Mouse (Mus musculus) inflammation-experienced regulatory T-cells, adult 6 months (primary cell): ENCODE measurements around the gene Csrp1. TPM values are rescaled to one million over a fixed set of nuclear protein-coding genes. Genes with fewer than 3 reads are reported as not detected.

ENCODE experiments used
- ATAC-seq: one replicate; pipeline ENCODE4 v1.8.0; 2017
- polyA plus RNA-seq, 3 experiments: library from polyadenylated mRNA; unstranded; fragments of 100-300 nt; shearing (Covaris generic); gene quantifications; one replicate each; pipeline ENCODE4 v1.2.1; 2017

Csrp1 gene
- 10 to 100 TPM; 19.5 to 31.9 (median 26.9) TPM for polyA plus RNA-seq

DNA sequence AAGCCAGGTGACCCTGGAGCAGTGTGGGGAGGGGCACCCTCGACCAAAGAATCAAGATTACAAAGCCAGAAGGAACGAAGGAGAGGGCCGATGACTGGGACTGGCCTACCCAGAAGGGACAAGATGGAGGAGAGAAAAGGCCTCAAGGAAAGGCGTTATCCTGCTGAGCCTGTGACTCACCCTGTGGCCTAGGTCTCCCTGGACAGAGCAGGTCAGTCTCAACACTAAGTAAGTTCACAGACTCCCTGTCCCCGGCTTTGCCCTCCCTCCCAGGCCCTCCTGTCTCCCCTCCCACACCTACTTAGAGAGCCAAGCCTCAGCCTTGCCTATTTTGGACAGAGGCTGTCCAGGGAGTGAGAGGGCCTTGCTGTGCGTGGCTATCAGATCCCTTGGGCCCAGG, at the start of gene Csrp1:
Gene Csrp1 (plus strand): TSS at position 79 of the 400 bp plus-strand sequence.
- ATAC-seq, result no peak

GRCm38 (mm10) chr1:135670397-135671130, 49.3 kb upstream of the Csrp1 start:
- ATAC-seq, result peak; percentile 75

- no peak for ATAC-seq
Measured at GRCm38 (mm10) chr1:135671406-135671805, 48.5 kb upstream of the Csrp1 start.

GRCm38 (mm10) chr1:135671956-135672355, 47.9 kb upstream of the Csrp1 start:
- ATAC-seq, result no peak

GRCm38 (mm10) chr1:135672374-135672773, 47.5 kb upstream of the Csrp1 start:
- ATAC-seq, result no peak

DNA sequence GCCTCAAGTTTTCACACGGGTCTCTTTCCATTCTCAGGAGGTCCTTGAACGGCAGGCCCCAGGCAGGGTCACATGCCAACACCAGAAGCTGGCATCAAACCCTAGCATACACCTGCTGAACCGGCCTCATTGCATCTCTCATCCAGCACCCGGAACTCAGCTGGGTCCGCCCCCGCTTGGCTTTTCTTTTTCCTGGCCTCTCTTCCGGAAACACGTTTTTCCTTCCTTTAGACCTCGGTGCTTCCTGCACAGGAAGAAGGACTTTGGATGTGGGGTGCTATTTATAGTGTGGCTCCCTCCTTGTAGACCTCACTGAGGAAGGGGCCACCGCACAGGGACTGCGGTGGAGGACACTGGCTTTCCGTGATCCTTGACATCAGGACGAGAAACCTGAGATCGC, 46.4 kb upstream of the Csrp1 start:
- no peak for ATAC-seq

DNA sequence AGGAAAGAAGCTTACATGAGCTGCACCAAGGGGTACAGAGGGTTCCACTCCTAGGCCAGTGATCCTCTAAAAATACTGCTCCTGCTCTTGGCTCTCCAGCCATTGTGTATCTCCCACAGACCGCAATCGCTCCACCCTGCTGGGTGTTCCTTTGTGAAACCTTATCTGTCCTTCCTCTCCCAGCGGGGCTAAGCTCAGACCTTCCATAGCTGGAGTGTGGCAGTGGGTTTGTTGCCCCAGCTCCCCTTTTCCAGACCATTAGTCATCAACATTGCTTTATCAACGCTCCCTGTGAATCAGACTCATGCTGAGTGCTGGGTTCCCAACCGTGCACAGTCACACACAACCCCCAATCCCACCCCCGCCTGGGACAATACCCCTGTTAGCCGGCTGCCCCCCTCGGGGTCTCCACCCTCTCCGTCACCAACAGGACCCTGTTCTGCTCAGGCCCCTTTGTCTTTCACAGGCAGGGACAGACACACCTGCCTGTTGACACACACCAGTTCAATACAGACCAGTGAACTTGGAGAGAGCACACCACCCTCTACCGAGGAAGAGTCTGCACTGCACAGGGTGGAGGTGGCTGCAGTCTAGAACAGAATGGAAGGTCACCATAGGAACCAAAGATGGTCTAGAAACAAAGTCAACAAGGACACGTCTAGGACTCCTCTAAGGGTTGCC, 44.3 kb upstream of the Csrp1 start:
- ATAC-seq, result no peak

- ATAC-seq, result no peak
Measured at GRCm38 (mm10) chr1:135676247-135676646, 43.6 kb upstream of the Csrp1 start.

GRCm38 (mm10) chr1:135676938-135677682, 42.8 kb upstream of the Csrp1 start:
- no peak for ATAC-seq

- no peak for ATAC-seq
Measured at GRCm38 (mm10) chr1:135678145-135678544, 41.7 kb upstream of the Csrp1 start.

- ATAC-seq, result no peak
Measured at GRCm38 (mm10) chr1:135680716-135681115, 39.1 kb upstream of the Csrp1 start.

- no peak for ATAC-seq
Measured at GRCm38 (mm10) chr1:135681122-135681521, 38.7 kb upstream of the Csrp1 start.

DNA sequence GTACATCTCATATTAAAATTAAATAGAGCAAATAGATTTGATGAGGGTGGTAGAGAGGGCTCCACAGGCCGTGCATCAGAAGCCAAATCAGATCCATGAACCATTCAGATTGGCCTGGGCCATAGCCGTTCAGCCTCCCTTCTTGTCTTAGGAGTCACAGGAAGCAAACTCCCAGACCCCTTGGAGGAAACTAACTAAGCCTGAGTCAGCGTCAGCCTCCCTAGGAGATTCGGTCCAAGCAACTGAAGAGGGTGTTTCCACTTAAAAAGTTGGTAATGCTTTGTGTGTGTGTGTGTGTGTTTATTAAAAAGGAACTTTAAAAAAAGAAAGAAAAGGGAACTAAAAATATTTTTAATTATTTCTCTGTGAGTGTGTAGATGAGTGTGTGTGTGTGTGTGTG, 35.0 kb upstream of the Csrp1 start:
- no peak for ATAC-seq

DNA sequence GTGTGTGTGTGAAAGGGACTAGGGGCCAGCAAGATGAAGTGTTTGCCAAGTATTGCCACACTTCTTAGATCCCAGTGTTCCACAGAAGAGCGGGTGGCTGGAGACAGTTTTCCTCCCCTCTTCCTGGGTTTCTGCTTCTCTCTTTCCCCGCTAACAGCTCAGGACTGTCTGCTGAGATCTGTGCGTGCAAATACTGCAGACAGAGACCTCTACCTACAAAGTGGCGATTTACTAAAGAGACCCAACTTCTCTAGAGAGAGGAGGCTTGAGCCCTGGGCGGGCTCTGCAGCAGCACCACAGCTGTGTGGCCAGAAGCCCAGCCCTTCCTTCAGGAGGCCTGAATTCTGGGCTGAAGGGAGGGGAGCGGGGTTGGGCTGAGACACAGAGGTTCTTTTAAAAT, 34.5 kb upstream of the Csrp1 start:
- ATAC-seq, result no peak

DNA sequence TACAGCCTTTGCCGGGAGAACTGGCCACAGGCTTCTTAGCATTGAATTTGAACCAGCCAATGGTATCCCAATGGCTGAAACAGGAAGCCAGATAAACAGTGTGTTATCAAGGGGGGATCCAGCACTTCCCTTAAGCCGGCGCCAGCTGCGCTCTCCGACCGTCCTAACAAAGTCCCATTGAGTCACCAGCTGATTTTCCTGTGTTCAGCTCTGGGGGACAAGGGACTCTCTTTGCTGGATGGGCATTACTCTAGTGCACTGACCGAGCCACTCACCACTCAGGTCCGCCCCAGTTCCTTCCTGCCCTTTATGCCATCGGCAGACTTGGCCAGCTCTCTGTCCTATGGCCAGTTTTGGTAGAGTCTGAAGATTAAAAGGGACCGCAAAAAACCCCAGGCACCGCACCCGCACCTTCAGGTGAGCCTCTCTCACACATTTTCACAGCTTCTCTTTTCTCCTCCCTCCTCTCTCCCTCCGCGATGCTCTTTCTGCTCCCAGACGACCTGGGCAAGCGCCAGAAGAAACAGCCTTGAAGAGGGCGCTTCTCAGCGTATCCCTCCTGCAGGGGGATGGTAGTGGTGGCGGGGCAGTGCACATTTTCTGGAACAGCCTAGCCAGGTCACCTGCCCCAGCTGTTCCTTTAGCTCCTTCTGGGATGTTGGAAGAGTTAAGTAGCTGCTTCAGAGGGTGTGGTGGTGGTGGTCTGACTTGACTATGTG, 32.9 kb upstream of the Csrp1 start:
- ATAC-seq, result no peak

DNA sequence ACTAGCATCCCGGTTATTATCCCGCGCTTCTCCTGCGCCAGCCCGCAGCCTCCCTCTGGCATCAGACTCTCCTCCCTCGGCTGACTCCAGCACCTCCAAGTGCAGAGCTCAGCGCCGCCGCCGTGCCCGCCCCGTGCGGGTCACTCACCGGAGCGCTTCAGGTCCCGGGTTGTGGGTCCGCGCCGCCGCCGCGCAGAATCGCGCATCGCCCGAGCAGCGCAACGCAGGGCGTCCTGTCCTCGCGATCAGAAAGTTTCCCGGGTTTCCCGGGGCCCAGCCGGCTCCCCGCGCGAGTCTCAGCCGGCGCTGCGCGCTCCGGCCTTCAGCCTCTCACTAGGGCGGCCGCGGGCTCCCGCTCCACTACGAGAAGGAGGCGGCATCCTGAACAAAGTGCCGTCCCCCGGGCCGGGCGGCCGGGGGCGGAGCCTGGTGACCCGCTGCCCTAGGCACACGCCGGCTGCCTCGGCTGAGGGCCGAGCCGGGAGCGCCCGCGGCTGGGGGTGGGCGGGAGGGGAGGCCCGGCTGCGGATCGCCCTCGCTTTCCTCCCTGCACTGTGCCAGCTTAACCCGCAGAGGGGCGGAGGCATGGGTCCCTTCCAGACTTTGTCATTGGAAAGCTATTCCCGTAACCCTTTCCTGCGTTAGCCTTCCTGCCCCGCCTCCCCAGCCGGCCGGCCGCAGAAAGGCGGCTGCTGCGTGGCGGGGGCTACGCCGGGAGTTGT, 31.9 kb upstream of the Csrp1 start:
- ATAC-seq, result no peak

- no peak for ATAC-seq
Measured at GRCm38 (mm10) chr1:135688686-135689085, 31.2 kb upstream of the Csrp1 start.

- ATAC-seq, result no peak
Measured at GRCm38 (mm10) chr1:135690784-135691416, 29.0 kb upstream of the Csrp1 start.

GRCm38 (mm10) chr1:135691417-135691815, 28.4 kb upstream of the Csrp1 start:
- no peak for ATAC-seq

- ATAC-seq, result no peak
Measured at GRCm38 (mm10) chr1:135694181-135694580, 25.7 kb upstream of the Csrp1 start.

- ATAC-seq, result no peak
Measured at GRCm38 (mm10) chr1:135697462-135697861, 22.4 kb upstream of the Csrp1 start.

DNA sequence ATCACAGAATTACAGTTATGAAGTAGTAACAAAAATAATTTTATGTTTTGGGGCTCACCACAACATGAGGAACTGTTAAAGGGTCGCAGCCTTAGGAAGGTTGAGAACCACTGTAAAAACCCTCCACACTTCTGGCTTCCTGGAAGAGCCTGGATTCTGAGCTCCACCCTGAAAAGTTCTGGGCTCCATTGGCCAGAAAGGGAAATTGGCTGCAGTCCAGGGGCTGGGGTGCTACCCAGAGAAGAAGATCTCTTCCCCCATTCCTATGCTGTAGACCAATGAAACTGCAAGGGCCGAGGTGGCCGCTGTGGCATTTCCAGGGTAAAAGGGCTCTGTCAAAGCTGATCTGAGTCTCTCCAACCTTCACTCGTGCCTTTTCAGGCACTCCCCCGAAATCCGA, 21.8 kb upstream of the Csrp1 start:
- no peak for ATAC-seq
